Mouse (Mus musculus) heart, adult 2 months (tissue): ENCODE results near the gene Trex2.

Source experiments
- CTCF ChIP-seq: fragments of 200-600 bp; IDR thresholded peaks from 2 replicates; pipeline ENCODE4 v1.8.1; 2022; ENCODE audit warnings: antibody characterized with exemption, mild to moderate bottlenecking, moderate library complexity
- POLR2A ChIP-seq: fragments of 200-500 bp; IDR thresholded peaks from 2 replicates; pipeline ENCODE4 v1.6.1; 2011; ENCODE audit warnings: mild to moderate bottlenecking, low read depth, low read length, control low read depth; ENCODE audit not compliant: insufficient read depth

DNA sequence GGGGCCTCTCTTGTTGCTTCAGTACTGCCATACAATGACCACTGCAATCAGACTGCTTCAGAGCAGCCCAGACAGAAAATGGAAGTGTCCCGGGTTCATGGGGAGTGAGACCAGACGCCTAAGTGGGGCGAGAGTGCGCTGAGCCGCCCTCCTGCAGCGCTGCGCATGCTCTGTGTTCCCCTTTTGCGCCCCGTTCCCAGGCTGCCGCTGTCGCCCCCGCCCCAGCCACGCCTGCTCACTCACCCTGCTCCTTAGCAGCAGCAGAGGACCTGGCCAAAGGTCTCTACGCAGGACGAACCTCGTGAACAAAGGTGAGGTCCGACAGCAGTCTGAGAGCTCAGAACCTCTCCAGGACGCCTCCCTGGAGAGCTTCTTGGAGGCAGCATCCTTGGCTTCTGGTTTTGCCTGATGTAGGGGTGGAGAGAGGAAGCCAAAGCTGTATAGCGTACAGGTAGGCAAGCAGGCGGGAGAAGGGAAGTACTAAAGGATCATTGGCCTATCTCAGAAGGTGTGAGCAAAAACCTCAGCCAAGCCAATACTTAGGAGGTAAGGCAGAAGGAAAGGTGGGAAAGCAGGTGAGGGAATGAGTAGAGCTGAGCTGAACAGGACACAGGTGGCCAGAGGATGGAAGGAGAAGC lies 24.1 kb downstream of the Trex2 start, which contains the start of gene Zfp92:
- no peak for TF ChIP-seq CTCF
- TF ChIP-seq POLR2A = no peak
